Mouse (Mus musculus) thymus, postnatal 14 days (tissue): ENCODE data around the gene Lepr.
"Not testable (repeated sequence)": the region's sequence is repeated elsewhere in the genome, so short reads cannot be mapped to it uniquely, and the experiment has no call there.

Experiments
- DNase-seq: peaks from one replicate; pipeline ENCODE4 v3.0.0; 2021

The Lepr gene

DNA sequence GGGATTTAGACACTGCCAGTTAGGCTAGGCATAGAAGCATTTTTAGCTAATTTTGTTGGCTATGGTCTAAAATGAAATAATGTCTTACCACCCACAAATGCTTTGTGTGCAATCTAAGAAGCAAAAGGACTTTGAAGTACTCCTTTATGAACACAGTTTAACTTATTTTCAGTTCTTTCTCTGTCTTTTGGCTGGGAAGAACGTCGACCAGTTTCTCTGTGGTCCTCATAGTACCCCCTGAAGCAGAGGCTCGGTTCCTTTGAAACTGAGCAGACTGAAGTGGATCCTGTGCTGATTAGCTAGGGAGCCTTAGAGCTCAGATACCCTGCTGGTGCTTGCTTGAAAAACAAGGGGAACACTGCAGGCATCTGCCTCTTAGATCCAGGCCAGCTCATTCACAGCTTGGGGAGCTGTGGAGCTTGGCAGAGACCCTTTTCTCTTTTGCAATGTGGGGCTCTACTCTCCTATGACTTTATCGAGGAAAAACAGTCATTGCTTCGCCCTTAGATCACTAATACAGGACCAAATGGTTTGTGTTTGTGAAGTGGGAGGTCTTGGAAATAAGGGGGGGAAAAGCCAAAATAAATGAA is 1.9 kb downstream of the Lepr start:
- no peak for DNase-seq

DNA sequence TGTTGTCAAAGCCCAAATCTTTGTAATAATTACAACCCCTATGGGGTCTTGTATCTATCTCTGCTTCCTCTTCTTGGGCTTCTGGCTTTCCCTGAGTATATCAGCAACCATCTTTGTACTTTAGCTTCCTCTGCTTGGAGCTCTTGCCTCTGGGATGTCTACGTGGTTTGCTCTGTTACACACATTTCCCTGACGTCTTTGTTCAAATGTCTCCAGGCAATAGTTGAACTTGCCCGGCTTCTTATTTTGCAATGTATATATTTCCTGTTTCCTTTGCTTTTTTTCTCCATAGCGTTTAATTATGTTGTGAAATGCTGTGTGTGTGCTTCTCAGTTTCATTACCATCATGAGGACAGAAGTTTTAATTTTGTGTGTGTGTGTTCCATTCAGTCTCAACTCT is 4.5 kb downstream of the Lepr start:
- DNase-seq, result no peak

DNA sequence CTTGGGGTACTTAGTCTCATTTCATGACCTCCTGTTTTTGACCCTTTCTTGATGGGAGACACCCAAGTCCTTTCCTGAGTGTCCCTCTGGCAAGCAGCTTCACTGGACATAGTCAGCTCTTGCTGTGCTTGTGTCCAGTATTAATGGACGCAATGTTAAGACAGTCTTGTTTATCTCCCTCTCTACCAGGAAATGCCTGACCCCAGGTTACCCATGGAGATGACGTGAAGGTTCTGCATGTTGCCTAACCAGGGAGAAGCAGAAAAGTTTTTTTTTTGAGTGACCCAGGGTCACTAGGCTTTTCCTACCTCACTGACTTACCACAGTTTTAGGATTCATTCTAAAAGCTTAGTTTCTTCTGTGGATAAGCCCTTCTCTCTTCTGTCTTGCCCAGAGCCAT is 24.8 kb downstream of the Lepr start:
- no peak for DNase-seq

DNA sequence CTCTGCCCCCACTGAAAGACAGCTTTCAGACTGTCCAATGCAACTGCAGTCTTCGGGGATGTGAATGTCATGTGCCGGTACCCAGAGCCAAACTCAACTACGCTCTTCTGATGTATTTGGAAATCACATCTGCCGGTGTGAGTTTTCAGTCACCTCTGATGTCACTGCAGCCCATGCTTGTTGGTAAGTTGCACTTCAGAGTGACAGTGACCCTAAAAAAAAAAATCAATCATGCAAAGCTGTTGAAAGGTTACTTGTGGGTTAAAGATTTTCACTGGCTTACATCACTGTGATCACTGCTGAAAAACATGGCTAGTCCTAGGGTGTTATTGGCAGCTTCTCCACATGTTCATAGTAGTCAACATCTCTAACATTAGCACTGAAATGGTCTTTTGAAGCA is 28.3 kb downstream of the Lepr start:
- DNase-seq, result no peak

DNA sequence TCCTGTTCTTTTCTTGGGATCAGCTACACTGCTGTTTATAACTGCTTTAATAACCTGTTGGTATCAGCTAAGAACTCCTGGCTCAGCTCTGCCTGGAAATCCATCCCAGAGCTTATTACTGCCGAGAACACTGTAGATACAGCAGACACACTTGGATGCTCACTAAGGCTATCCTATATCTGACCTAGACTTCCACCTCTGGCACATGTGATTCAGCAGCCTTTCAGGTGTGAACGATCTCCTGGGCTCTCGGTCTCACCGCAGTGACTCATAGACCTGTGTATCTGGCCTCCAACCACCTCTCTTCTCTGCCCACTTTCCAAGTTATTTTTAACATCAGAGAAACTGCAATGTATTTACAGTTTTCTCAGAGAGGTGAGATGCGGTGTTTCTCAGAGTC is 43.3 kb downstream of the Lepr start:
- DNase-seq, result no peak

DNA sequence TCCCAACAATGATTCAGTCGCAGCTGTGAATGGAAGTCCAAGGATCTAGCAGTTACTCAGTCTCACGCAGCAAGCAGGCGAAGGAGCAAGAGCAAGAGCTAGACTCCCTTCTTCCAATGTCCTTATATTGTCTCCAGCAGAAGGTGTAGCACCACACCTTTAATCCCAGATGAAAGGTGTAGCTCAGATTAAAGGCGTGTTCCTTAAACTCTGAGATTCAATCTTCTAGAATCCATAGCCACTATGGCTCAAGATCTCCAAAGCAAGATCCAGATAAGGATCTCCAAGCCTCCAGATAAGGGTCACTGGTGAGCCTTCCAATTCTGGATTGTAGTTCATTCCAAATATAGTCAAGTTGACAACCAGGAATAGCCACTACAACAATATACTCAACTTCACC is 126.7 kb downstream of the Lepr start, which contains the start of gene B020004J07Rik:
TSS of gene B020004J07Rik (minus strand) at position 101 of the 400 bp plus-strand sequence.
- DNase-seq, result not testable (repeated sequence)

DNA sequence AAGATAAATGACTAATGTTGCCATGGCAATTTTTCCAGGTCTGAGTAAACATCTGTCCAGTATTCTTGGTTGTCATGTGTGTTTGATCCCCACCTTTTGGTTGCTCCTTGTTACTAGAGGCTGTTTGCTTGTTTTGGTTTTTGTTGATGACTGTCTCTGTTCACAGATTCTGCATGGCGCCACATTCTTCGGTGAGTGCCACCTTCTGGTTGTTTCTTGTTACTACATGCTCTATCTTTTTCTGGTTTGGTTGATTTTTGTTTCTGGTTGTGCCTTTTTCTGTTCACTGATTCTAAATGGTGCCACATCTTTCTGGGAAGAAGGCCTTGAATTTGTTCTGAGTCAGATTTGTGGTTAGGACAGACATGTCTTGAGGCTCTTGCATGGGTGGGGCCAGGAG is 133.7 kb downstream of the Lepr start:
- DNase-seq, result no peak

DNA sequence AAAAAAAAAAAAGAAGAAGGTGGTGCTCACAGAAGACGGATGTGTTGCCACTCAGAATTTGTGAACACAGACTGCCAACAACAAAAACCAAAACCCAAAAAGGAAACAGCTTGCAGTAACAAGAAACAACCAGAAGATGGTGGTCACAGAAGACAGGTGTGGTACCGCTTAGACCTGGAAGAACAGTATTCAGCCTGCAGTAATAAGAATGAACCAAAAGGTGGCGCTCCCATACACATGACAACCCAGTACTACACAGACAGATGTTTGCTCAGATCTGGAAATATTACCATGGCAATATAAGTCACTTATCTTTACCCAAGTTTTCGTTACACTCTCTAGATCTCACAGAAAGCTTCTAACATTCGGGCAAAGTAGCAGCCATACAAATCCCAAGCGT is 143.7 kb downstream of the Lepr start:
- no peak for DNase-seq

DNA sequence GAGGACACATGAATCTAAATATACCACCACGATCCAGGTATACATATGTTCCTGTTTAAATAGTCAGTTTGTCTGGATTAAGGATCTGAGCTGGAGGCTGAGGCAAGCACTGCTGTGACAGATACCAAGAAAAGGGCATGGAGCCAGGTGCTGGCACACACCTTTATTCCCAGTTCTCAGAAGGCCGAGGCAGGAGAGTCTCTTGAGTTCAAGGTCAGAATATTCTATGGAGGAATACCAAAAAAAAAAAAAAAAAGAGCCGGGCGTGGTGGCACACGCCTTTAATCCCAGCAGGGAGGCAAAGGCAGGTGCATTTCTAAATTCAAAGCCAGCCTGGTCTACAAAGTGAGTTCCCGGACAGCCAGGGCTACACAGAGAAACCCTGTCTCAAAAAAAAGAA is 145.1 kb downstream of the Lepr start:
- DNase-seq, result no peak
